Mouse (Mus musculus): ENCODE measurements around the gene Uso1. TPM values are rescaled to one million over a fixed set of nuclear protein-coding genes. Genes with fewer than 3 reads are reported as not detected.

The Uso1 gene
- total RNA-seq (2022), result 10 to 100 TPM; 76.4 to 82.2 (median 79.0) TPM

GRCm38 (mm10) chr5:92137239-92138046, at the start of gene Uso1:
TSS of gene Uso1 (plus strand) at chr5:92137938.
- DNase-seq (ENCODE audit: low spot score in 2 of 2), result peak; percentile 88 to 99

GRCm38 (mm10) chr5:92093263-92094061, 44.3 kb upstream of the Uso1 start:
- no peak for DNase-seq (ENCODE audit: low spot score in 2 of 2)

GRCm38 (mm10) chr5:92094062-92094415, 43.7 kb upstream of the Uso1 start:
- DNase-seq (ENCODE audit: low spot score in 2 of 2), result no peak

GRCm38 (mm10) chr5:92096786-92097185, 41.0 kb upstream of the Uso1 start:
- DNase-seq (ENCODE audit: low spot score in 2 of 2), result no peak

GRCm38 (mm10) chr5:92097779-92098178, 40.0 kb upstream of the Uso1 start:
- no peak for DNase-seq (ENCODE audit: low spot score in 2 of 2)

- no peak for DNase-seq (ENCODE audit: low spot score in 2 of 2)
These were observed 39.2 kb upstream of the Uso1 start for GRCm38 (mm10) chr5:92098351-92099109.

GRCm38 (mm10) chr5:92101601-92102000, 36.1 kb upstream of the Uso1 start:
- no peak for DNase-seq (ENCODE audit: low spot score in 2 of 2)

- no peak for DNase-seq (ENCODE audit: low spot score in 2 of 2)
These were observed 34.7 kb upstream of the Uso1 start for GRCm38 (mm10) chr5:92103062-92103461.

- no peak for DNase-seq (ENCODE audit: low spot score in 2 of 2)
These were observed 33.8 kb upstream of the Uso1 start for GRCm38 (mm10) chr5:92103816-92104415.

- DNase-seq (ENCODE audit: low spot score in 2 of 2), result no peak
These were observed 31.2 kb upstream of the Uso1 start for GRCm38 (mm10) chr5:92106327-92107125.

- no peak for DNase-seq (ENCODE audit: low spot score in 2 of 2)
These were observed 30.5 kb upstream of the Uso1 start for GRCm38 (mm10) chr5:92107282-92107681.

GRCm38 (mm10) chr5:92110818-92111355, 26.9 kb upstream of the Uso1 start:
- no peak for DNase-seq (ENCODE audit: low spot score in 2 of 2)

- DNase-seq (ENCODE audit: low spot score in 2 of 2), result no peak
These were observed 25.6 kb upstream of the Uso1 start for GRCm38 (mm10) chr5:92112175-92112574.

- DNase-seq (ENCODE audit: low spot score in 2 of 2), result no peak
These were observed 25.2 kb upstream of the Uso1 start for GRCm38 (mm10) chr5:92112585-92112984.

GRCm38 (mm10) chr5:92113484-92113883, 24.3 kb upstream of the Uso1 start:
- DNase-seq (ENCODE audit: low spot score in 2 of 2), result no peak

GRCm38 (mm10) chr5:92114223-92114622, 23.5 kb upstream of the Uso1 start:
- DNase-seq (ENCODE audit: low spot score in 2 of 2), result no peak

GRCm38 (mm10) chr5:92114939-92115338, 22.8 kb upstream of the Uso1 start:
- DNase-seq (ENCODE audit: low spot score in 2 of 2), result no peak

- peak in 1 of 2 experiments; percentile 55 for DNase-seq (ENCODE audit: low spot score in 2 of 2)
These were observed 19.8 kb upstream of the Uso1 start for GRCm38 (mm10) chr5:92117823-92118403.

GRCm38 (mm10) chr5:92121636-92122035, 16.1 kb upstream of the Uso1 start:
- no peak for DNase-seq (ENCODE audit: low spot score in 2 of 2)

- DNase-seq (ENCODE audit: low spot score in 2 of 2), result no peak
These were observed 12.3 kb upstream of the Uso1 start for GRCm38 (mm10) chr5:92125446-92125845.

Measured in left cerebral cortex, adult 8-10 months (tissue).